Comparison of ENCODE assay signal across 12 mouse cellular contexts in the genomic region with DNA sequence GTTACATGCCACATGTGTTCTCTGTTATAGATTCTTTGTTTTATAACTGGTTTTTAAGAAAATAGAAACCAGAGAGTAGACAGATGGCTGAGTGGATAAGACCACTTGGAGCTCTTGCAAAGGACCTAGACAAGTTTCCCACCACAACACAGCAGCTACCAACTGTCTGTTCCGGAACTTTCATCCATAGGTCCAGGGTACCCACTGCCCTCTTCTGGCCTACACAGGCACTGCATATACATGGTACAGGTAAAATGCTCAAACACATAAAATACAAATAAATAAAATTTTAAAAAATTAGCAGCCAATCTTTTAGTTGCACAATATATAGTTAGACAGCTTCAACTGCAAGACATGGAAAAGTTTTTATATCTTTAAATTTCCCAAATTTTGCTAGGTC.
DNase-seq lines count a peak whose midpoint lies in the region; ATAC-seq and TF ChIP-seq lines count a peak whose summit lies in the region.
"Had no signal": no experiment of that assay in that cellular context is flagged by ENCODE, and none has a peak within 500 bp of the region (broad histone marks: within the 10 kb centered on the region; RNA-seq: fewer than 3 reads in every experiment).

No protein-coding gene starts in this region.

- no peak overlapping the region for H3K4me3 ChIP-seq in testis, adult 2 months (ENCODE audit: control insufficient read depth, low read depth, low read length)
- H3K4me3 ChIP-seq in forebrain, embryonic 14.5 days (ENCODE audit: low read depth, low read length), result no peak overlapping the region
- H3K4me3 ChIP-seq: heart, embryonic 10.5 days; midbrain, embryonic 15.5 days had no signal

- H3K4me2 ChIP-seq in forebrain, embryonic 14.5 days (ENCODE audit: low read length), result no peak overlapping the region
- H3K4me2 ChIP-seq: midbrain, embryonic 15.5 days had no signal

- peak; percentile 7; the same call in 1 of the 2 replicates for TF ChIP-seq CTCF in testis, adult 2 months (IDR thresholded peaks at IDR 0.05; ENCODE audit: control insufficient read depth, insufficient read depth, insufficient replicate concordance, low read depth, low read length)

- no peak for ATAC-seq in CD4-positive, CD25-positive, alpha-beta regulatory T cell, adult 4 months
- ATAC-seq in forebrain, embryonic 14.5 days, result no peak
- ATAC-seq: hindbrain, embryonic 16.5 days; midbrain, embryonic 15.5 days had no signal

- H3K9me3 ChIP-seq in forebrain, embryonic 14.5 days (replicated peaks; ENCODE audit: control insufficient read depth, low read length), result no peaks in the 10 kb centered on the region
- H3K9me3 ChIP-seq: heart, embryonic 10.5 days; midbrain, embryonic 15.5 days had no signal

- no peaks in the 10 kb centered on the region for H3K36me3 ChIP-seq in testis, adult 2 months (ENCODE audit: control insufficient read depth, insufficient read depth, low read length)
- no peaks in the 10 kb centered on the region for H3K36me3 ChIP-seq in forebrain, embryonic 14.5 days (ENCODE audit: control insufficient read depth, insufficient read depth, low read length)
- H3K36me3 ChIP-seq: heart, embryonic 10.5 days; midbrain, embryonic 15.5 days had no signal

- H3K9ac ChIP-seq in forebrain, embryonic 14.5 days (ENCODE audit: low read length), result no peak overlapping the region
- H3K9ac ChIP-seq: midbrain, embryonic 15.5 days had no signal

- 97% methylated on average over 1 of the region's 1 CpGs for WGBS in forebrain, embryonic 14.5 days

- DNase-seq in CD4-positive, CD25-positive, alpha-beta regulatory T cell, adult 2 months (ENCODE audit: low read depth, low spot score), result peak; percentile 22
- DNase-seq in kidney, adult 9 months, result peak; percentile 18
- DNase-seq in kidney, adult 11 months, result no peak
- no peak for DNase-seq in testis, postnatal 14 days (ENCODE audit: low spot score)
- peak; percentile 6 for DNase-seq in thymus, postnatal 25 days
- DNase-seq in forebrain, embryonic 14.5 days (ENCODE audit: low spot score), result no peak
- DNase-seq: cerebellum, postnatal 10 days had no signal

- no peaks in the 10 kb centered on the region for H3K4me1 ChIP-seq in testis, adult 2 months (ENCODE audit: control insufficient read depth, insufficient read depth, low read length)
- H3K4me1 ChIP-seq in forebrain, embryonic 14.5 days (ENCODE audit: control insufficient read depth, insufficient read depth, low read length), result no peaks in the 10 kb centered on the region
- H3K4me1 ChIP-seq: heart, embryonic 10.5 days; midbrain, embryonic 15.5 days had no signal

- no peak overlapping the region for H3K27ac ChIP-seq in testis, adult 2 months (ENCODE audit: control insufficient read depth, insufficient read depth, low read depth, low read length)
- no peak overlapping the region for H3K27ac ChIP-seq in forebrain, embryonic 14.5 days (ENCODE audit: low read depth, low read length)
- H3K27ac ChIP-seq: heart, embryonic 10.5 days; midbrain, embryonic 15.5 days had no signal

- no peaks in the 10 kb centered on the region for H3K27me3 ChIP-seq in testis, adult 2 months (ENCODE audit: control insufficient read depth, insufficient read depth, low read length)
- no peaks in the 10 kb centered on the region for H3K27me3 ChIP-seq in forebrain, embryonic 14.5 days (replicated peaks; ENCODE audit: control insufficient read depth, insufficient read depth, low read length)
- H3K27me3 ChIP-seq: midbrain, embryonic 15.5 days had no signal

- no peak for TF ChIP-seq POLR2A in testis, adult 2 months (IDR thresholded peaks at IDR 0.05; ENCODE audit: control insufficient read depth, low read depth, low read length)

Comparison
In these comparisons a context has a peak if more than half of its experiments do, and no peak if none do; other contexts are left out.
1. DNase-seq: peak in CD4-positive, CD25-positive, alpha-beta regulatory T cell, adult 2 months (single experiment), kidney, adult 9 months (single experiment) and thymus, postnatal 25 days (single experiment); none in kidney, adult 11 months (single experiment), testis, postnatal 14 days (single experiment) and forebrain, embryonic 14.5 days (single experiment).